Mouse (Mus musculus): ENCODE data around the gene Kcnab3. TPM values are rescaled to one million over a fixed set of nuclear protein-coding genes. Genes with fewer than 3 reads are reported as not detected.

Gene Kcnab3
- polyA plus RNA-seq, 1 experiment from 2014 or later, result 0.62 TPM

- ATAC-seq (ENCODE audit: insufficient number of reproducible peaks, insufficient read depth, low FRiP score, low read depth), result no peak
Observed at GRCm38 (mm10) chr11:69379600-69379999, 53.5 kb downstream of the Kcnab3 start.

DNA sequence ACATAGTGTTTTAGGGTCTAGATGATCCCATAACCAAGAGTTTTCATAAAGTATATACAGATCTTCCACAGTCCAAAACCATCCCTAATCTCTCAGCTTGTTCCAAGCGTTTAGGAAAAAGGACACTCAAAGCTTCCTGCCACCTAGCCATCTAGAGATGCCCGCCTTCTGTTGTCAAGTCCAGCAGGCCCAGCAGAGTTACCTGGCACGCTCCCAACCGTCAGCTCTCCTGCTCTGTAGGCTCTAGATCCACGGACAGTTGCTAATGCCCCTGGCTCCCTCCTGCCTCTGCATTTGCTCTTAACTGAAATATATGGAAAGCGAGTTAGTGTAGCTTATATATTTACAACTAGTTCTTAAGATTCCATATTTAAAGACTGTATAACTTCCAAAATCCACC is 55.3 kb downstream of the Kcnab3 start:
- Histone ChIP-seq H3K4me1 (ENCODE audit: control insufficient read depth in 2 of 2, insufficient read depth in 2 of 2, low read length in 2 of 2) (peaks cover 7 to 16% of the 10 kb centered on the region in 2 experiments; a peak in 2 of 4 replicates), H3K4me2 (ENCODE audit: low read length) (no peak overlapping the region), H3K4me3 (ENCODE audit: control insufficient read depth in 1 of 2, insufficient read depth in 1 of 2, low read depth in 1 of 2, low read length in 2 of 2) (no peak overlapping the region), H3K36me3 (ENCODE audit: control insufficient read depth, insufficient read depth, low read length) (0 out of 2 replicates have a peak, but pooled peaks cover 4% of the 10 kb centered on the region), H3K9me3 (ENCODE audit: control insufficient read depth, low read length) (no peaks in the 10 kb centered on the region), H3K27ac (replicated peaks in 1 of 2; ENCODE audit: control insufficient read depth in 1 of 2, insufficient read depth in 1 of 2, low read depth in 2 of 2, low read length in 2 of 2) (no peak overlapping the region), H3K9ac (ENCODE audit: low read length) (no peak overlapping the region), H3K27me3 (ENCODE audit: control insufficient read depth, insufficient read depth, low read length) (no peaks in the 10 kb centered on the region)
- 67% methylated on average over 6 of the region's 6 CpGs for WGBS
- ATAC-seq (ENCODE audit: insufficient number of reproducible peaks, insufficient read depth, low FRiP score, low read depth), result no peak

More at GRCm38 (mm10) chr11:69379600-69379999, 53.5 kb downstream of the Kcnab3 start:
- Histone ChIP-seq H3K27ac (replicated peaks in 1 of 2; ENCODE audit: control insufficient read depth in 1 of 2, insufficient read depth in 1 of 2, low read depth in 2 of 2, low read length in 2 of 2) (no peak overlapping the region), H3K27me3 (ENCODE audit: control insufficient read depth, insufficient read depth, low read length) (no peaks in the 10 kb centered on the region), H3K4me1 (ENCODE audit: control insufficient read depth in 2 of 2, insufficient read depth in 2 of 2, low read length in 2 of 2) (peaks cover 7 to 16% of the 10 kb centered on the region in 2 experiments; a peak in 2 of 4 replicates), H3K4me3 (ENCODE audit: control insufficient read depth in 1 of 2, insufficient read depth in 1 of 2, low read depth in 1 of 2, low read length in 2 of 2) (no peak overlapping the region), H3K9ac (ENCODE audit: low read length) (no peak overlapping the region), H3K4me2 (ENCODE audit: low read length) (no peak overlapping the region), H3K36me3 (ENCODE audit: control insufficient read depth, insufficient read depth, low read length) (0 out of 2 replicates have a peak, but pooled peaks cover 11% of the 10 kb centered on the region), H3K9me3 (ENCODE audit: control insufficient read depth, low read length) (no peaks in the 10 kb centered on the region)
- WGBS, result 69% methylated on average over 3 of the region's 3 CpGs

Other genes with a start within 250 kb of the Kcnab3 start
- 81.5 and 93.9 TPM in 2 replicates for gene Vamp2, start 237.8 kb upstream of the Kcnab3 start, polyA plus RNA-seq (2014; fragmentation: Nextera tagmentation; extraction: Ambion mirVana)
- gene Per1, start 231.0 kb upstream of the Kcnab3 start, polyA plus RNA-seq (2014; fragmentation: Nextera tagmentation; extraction: Ambion mirVana), result 16.0 and 17.8 TPM in 2 replicates
- 0.43 and 0.47 TPM in 2 replicates for gene Hes7, start 205.9 kb upstream of the Kcnab3 start, polyA plus RNA-seq (2014; fragmentation: Nextera tagmentation; extraction: Ambion mirVana)
- gene 9130213A22Rik, start 203.7 kb upstream of the Kcnab3 start, polyA plus RNA-seq (2014; fragmentation: Nextera tagmentation; extraction: Ambion mirVana), result 0.28 and 1.2 TPM in 2 replicates
- 0.09 and 0.15 TPM in 2 replicates for gene Aloxe3, start 200.4 kb upstream of the Kcnab3 start, polyA plus RNA-seq (2014; fragmentation: Nextera tagmentation; extraction: Ambion mirVana)
- gene Alox12b, start 169.3 kb upstream of the Kcnab3 start, polyA plus RNA-seq (2014; fragmentation: Nextera tagmentation; extraction: Ambion mirVana), result not detected in 2 replicates
- gene Alox8, start 128.4 kb upstream of the Kcnab3 start, polyA plus RNA-seq (2014; fragmentation: Nextera tagmentation; extraction: Ambion mirVana), result 1.3 and 2.7 TPM in 2 replicates
- 0.08 and 0.12 TPM in 2 replicates for gene Gucy2e, start 89.2 kb upstream of the Kcnab3 start, polyA plus RNA-seq (2014; fragmentation: Nextera tagmentation; extraction: Ambion mirVana)
- 8.6 and 8.9 TPM in 2 replicates for gene Cntrob, start 2.5 kb upstream of the Kcnab3 start, polyA plus RNA-seq (2014; fragmentation: Nextera tagmentation; extraction: Ambion mirVana)
- 181 and 195 TPM in 2 replicates for gene Trappc1, start 2.3 kb upstream of the Kcnab3 start, polyA plus RNA-seq (2014; fragmentation: Nextera tagmentation; extraction: Ambion mirVana)
- gene Rnf227, start 14.2 kb downstream of the Kcnab3 start, polyA plus RNA-seq (2014; fragmentation: Nextera tagmentation; extraction: Ambion mirVana), result 6.6 and 7.3 TPM in 2 replicates
- gene Chd3, start 43.1 kb downstream of the Kcnab3 start, polyA plus RNA-seq (2014; fragmentation: Nextera tagmentation; extraction: Ambion mirVana), result 16.5 TPM in 2 replicates
- 158 and 174 TPM in 2 replicates for gene Naa38, start 69.2 kb downstream of the Kcnab3 start, polyA plus RNA-seq (2014; fragmentation: Nextera tagmentation; extraction: Ambion mirVana)
- 19.9 and 22.1 TPM in 2 replicates for gene Cyb5d1, start 69.4 kb downstream of the Kcnab3 start, polyA plus RNA-seq (2014; fragmentation: Nextera tagmentation; extraction: Ambion mirVana)
- gene Tmem88, start 72.0 kb downstream of the Kcnab3 start, polyA plus RNA-seq (2014; fragmentation: Nextera tagmentation; extraction: Ambion mirVana), result 43.1 and 46.7 TPM in 2 replicates
- 18.0 and 22.0 TPM in 2 replicates for gene Kdm6b, start 87.4 kb downstream of the Kcnab3 start, polyA plus RNA-seq (2014; fragmentation: Nextera tagmentation; extraction: Ambion mirVana)
- gene Dnah2, start 222.9 kb downstream of the Kcnab3 start, polyA plus RNA-seq (2014; fragmentation: Nextera tagmentation; extraction: Ambion mirVana), result 0.13 and 0.36 TPM in 2 replicates
- gene Efnb3, start 233.9 kb downstream of the Kcnab3 start, polyA plus RNA-seq (2014; fragmentation: Nextera tagmentation; extraction: Ambion mirVana), result 14.2 and 20.4 TPM in 2 replicates

Measured in heart, embryonic 14.5 days (tissue).